Comparison of ENCODE assay signal across 1 mouse cellular context in genomic region chr4:149632670-149633307, GRCm38 (mm10).
TF ChIP-seq lines count a peak whose summit lies in the region.

No protein-coding gene starts in this region.

TF ChIP-seq in MEL, 35 proteins besides CTCF, POLR2A, EP300 and RAD21 (continued from another document):
- TF ChIP-seq TCF12 (IDR thresholded peaks at IDR 0.05; ENCODE audit: low read depth, low read length), result no peak
- TF ChIP-seq ELF1 (IDR thresholded peaks at IDR 0.05; ENCODE audit: low read depth, low read length), result no peak
- no peak for TF ChIP-seq NELFE (IDR thresholded peaks at IDR 0.05; ENCODE audit: low read depth, low read length)
